Mouse (Mus musculus): ENCODE results near the gene Slc7a5.

- TF ChIP-seq CTCF (IDR thresholded peaks at IDR 0.05; ENCODE audit: low read depth, low read length) (no peak), EP300 (IDR thresholded peaks at IDR 0.05; ENCODE audit: insufficient read depth, low read depth, low read length) (no peak)
These were observed 35.6 kb downstream of the Slc7a5 start for GRCm38 (mm10) chr8:121871833-121872440.
